Mouse (Mus musculus) olfactory bulb, adult 2 months (tissue): ENCODE results near the gene Htra2. TPM values are rescaled to one million over a fixed set of nuclear protein-coding genes. Genes with fewer than 3 reads are reported as not detected.

Source experiments
- H3K27ac ChIP-seq: fragments of 200-500 bp; 2 replicates; pipeline ENCODE4 v1.5.1; 2012; ENCODE audit warnings: low read depth, low read length; ENCODE audit not compliant: insufficient read depth
- H3K4me1 ChIP-seq: fragments of 200-500 bp; 2 replicates; pipeline ENCODE4 v1.6.1; 2012; ENCODE audit warnings: low read length; ENCODE audit not compliant: control insufficient read depth, insufficient read depth
- H3K4me3 ChIP-seq: fragments of 200-500 bp; 2 replicates; pipeline ENCODE4 v1.5.1; 2012; ENCODE audit warnings: mild to moderate bottlenecking, low read depth, low read length, moderate library complexity; ENCODE audit not compliant: insufficient read depth
- CTCF ChIP-seq: fragments of 200-500 bp; IDR thresholded peaks from 2 replicates; pipeline ENCODE4 v1.5.1; 2012; ENCODE audit warnings: low read depth, mild to moderate bottlenecking, low read length, moderate library complexity; ENCODE audit not compliant: insufficient read depth
- POLR2A ChIP-seq: fragments of 200-500 bp; IDR thresholded peaks from 2 replicates; pipeline ENCODE4 v1.6.1; 2012; ENCODE audit warnings: mild to moderate bottlenecking, low read depth, low read length, moderate library complexity; ENCODE audit not compliant: insufficient read depth
- WGBS: fragments of 180-500 bp; shearing (Covaris S2); methylation state at CpG from one replicate; pipeline ENCODE4 v1.1.7; 2018; 5-methylcytosine and 5-hydroxymethylcytosine counted together
- polyA plus RNA-seq: library from polyadenylated mRNA; stranded (reverse); fragments of >200 nt; gene quantifications from 2 replicates; pipeline ENCODE4 v1.2.4, GENCODE M21; 2012; ENCODE audit warnings: low replicate concordance; ENCODE audit not compliant: missing spikeins, insufficient read depth, insufficient read length

The Htra2 gene
- polyA plus RNA-seq, 1 experiment = not detected

- Histone ChIP-seq H3K27ac (no peak overlapping the region), H3K4me3 (no peak overlapping the region), H3K4me1 (no peaks in the 10 kb centered on the region)
- 61% methylated on average over 12 of the region's 12 CpGs for WGBS
- TF ChIP-seq POLR2A (no peak), CTCF (no peak)
Measured at GRCm38 (mm10) chr6:83014482-83015466, 40.3 kb downstream of the Htra2 start.

DNA sequence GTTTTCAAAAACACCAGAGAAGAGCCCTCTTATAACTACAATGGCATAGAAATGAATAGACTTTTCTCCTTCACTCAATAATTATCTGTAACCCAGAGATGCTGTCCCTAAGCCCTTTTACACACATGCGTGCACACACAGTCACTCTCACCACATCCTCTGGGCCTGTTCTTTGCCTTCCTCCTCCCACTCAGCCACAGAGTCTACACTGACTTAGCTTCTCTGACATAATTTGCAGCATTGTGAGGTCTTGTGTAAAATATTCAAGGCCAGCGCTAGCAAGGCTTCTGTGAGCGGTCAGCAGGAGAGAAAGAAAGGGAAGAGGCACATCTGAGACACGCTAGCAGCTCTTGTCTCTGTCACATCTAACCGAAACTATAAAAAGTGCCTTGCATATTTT, 41.6 kb downstream of the Htra2 start:
- WGBS = 79% methylated on average over 5 of the region's 5 CpGs
- Histone ChIP-seq H3K27ac (no peak overlapping the region), H3K4me3 (no peak overlapping the region), H3K4me1 (no peaks in the 10 kb centered on the region)
- TF ChIP-seq CTCF = no peak
- no peak for TF ChIP-seq POLR2A

- H3K4me3 ChIP-seq = no peak overlapping the region
- no peak for TF ChIP-seq CTCF
- no peak for TF ChIP-seq POLR2A
- WGBS = 70% methylated on average over 6 of the region's 6 CpGs
- H3K27ac ChIP-seq = no peak overlapping the region
- H3K4me1 ChIP-seq = no peaks in the 10 kb centered on the region
Measured at GRCm38 (mm10) chr6:83011756-83012155, 43.3 kb downstream of the Htra2 start.

GRCm38 (mm10) chr6:83011255-83011654, 43.8 kb downstream of the Htra2 start:
- H3K4me1 ChIP-seq = no peaks in the 10 kb centered on the region
- TF ChIP-seq POLR2A (no peak), CTCF (no peak)
- no peak overlapping the region for H3K27ac ChIP-seq
- H3K4me3 ChIP-seq = no peak overlapping the region
- 83% methylated on average over 7 of the region's 7 CpGs for WGBS

DNA sequence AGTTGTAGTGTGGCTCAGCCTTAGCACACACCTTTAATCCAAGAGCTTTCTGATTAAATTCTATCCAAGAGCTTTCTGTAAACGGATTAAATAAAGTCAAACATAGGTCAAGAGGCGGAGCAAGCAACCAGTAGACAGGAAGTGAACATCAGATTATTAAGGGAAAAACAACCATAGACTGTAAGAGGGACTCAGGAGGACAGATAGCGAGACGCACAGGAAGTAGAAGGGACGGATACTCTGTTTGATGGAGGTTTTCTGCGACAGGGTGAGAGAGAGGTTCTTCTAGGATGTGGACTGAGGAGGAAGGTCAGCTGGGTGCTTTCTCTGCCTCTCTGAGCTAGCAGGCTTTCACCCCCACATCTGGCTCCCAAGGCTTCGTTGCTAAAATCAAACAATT, 45.1 kb downstream of the Htra2 start:
- Histone ChIP-seq H3K4me3 (no peak overlapping the region), H3K27ac (no peak overlapping the region), H3K4me1 (no peaks in the 10 kb centered on the region)
- WGBS = 67% methylated on average over 7 of the region's 7 CpGs
- TF ChIP-seq CTCF = no peak
- no peak for TF ChIP-seq POLR2A

DNA sequence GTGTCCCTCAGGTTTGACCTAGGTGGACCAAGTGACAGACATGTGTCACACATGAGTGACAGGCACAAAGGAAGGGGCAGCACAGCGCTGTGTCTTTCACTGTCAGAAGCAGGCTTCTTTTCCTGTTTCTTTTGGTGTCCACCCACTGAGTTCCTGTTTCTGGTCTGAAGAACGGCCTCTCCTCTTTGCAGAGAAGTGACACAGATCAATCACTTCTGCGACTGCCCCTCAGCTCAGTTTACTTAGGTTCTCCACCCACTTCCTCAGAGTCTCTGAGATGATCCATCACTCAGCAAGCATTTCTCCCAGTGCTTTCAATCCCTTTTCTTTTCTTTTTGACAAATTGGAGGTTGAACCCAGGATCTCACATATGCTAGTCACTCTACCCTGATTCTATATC, 46.4 kb downstream of the Htra2 start:
- Histone ChIP-seq H3K27ac (no peak overlapping the region), H3K4me1 (no peaks in the 10 kb centered on the region), H3K4me3 (no peak overlapping the region)
- 75% methylated on average over 3 of the region's 3 CpGs for WGBS
- no peak for TF ChIP-seq POLR2A
- no peak for TF ChIP-seq CTCF

DNA sequence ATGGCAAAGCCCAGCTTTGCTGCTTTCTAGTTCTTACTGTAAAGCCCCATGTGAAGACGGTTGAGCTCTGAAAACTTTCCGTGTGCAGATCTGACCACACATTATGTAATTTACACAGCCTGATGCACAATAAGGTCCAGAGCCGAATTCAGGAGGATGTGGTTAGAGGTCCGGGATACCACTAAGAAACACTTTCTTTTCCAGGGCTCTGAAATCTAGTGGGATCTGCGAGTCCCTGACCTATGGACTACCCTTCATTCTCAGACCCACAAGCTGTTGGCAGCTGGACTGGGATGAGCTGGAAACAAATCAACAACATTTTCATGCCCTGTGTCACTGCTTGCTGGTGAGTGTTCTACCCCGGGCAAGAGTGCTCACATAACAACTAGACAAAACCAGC, 49.0 kb downstream of the Htra2 start:
- no peaks in the 10 kb centered on the region for H3K4me1 ChIP-seq
- WGBS = 85% methylated on average over 6 of the region's 6 CpGs
- H3K27ac ChIP-seq = no peak overlapping the region
- H3K4me3 ChIP-seq = no peak overlapping the region
- no peak for TF ChIP-seq CTCF
- no peak for TF ChIP-seq POLR2A

GRCm38 (mm10) chr6:83005444-83006011, 49.5 kb downstream of the Htra2 start:
- Histone ChIP-seq H3K4me3 (no peak overlapping the region), H3K4me1 (no peaks in the 10 kb centered on the region), H3K27ac (no peak overlapping the region)
- 86% methylated on average over 10 of the region's 10 CpGs for WGBS
- no peak for TF ChIP-seq CTCF
- no peak for TF ChIP-seq POLR2A

GRCm38 (mm10) chr6:83004872-83005271, 50.2 kb downstream of the Htra2 start:
- 64% methylated on average over 7 of the region's 7 CpGs for whole genome bisulfite sequencing
- H3K4me1 ChIP-seq = no peaks in the 10 kb centered on the region
- TF ChIP-seq CTCF (no peak), POLR2A (no peak)

More at GRCm38 (mm10) chr6:83004872-83005271, 50.2 kb downstream of the Htra2 start:
- Histone ChIP-seq H3K4me3 (no peak overlapping the region), H3K27ac (no peak overlapping the region)
